Mouse (Mus musculus): Measurements from ENCODE around the gene Crygs. TPM values are rescaled to one million over a fixed set of nuclear protein-coding genes. Genes with fewer than 3 reads are reported as not detected.

The Crygs gene
- polyA plus RNA-seq, 1 experiment from 2014 or later: 0.26 TPM

- Histone ChIP-seq H3K4me3 (ENCODE audit: low read length) (peak overlapping the region; percentile 59), H3K9me3 (ENCODE audit: control insufficient read depth, low read length) (no peaks in the 10 kb centered on the region), H3K9ac (ENCODE audit: low read depth, low read length) (peak overlapping the region; percentile 79), H3K27ac (ENCODE audit: low read depth, low read length) (no peak overlapping the region), H3K4me1 (ENCODE audit: control insufficient read depth, insufficient read depth, low read length) (0 out of 2 replicates have a peak, but pooled peaks cover 5% of the 10 kb centered on the region), H3K4me2 (replicated peaks; ENCODE audit: low read depth, low read length) (peak overlapping the region; percentile 94), H3K27me3 (ENCODE audit: control insufficient read depth, insufficient read depth, low read length) (no peaks in the 10 kb centered on the region), H3K36me3 (ENCODE audit: control insufficient read depth, insufficient read depth, low read length) (peaks cover 8% of the 10 kb centered on the region; the same call in 1 of the 2 replicates)
- peak; percentile 95 for ATAC-seq (ENCODE audit: low FRiP score, low TSS enrichment)
- 2% methylated on average over 26 of the region's 26 CpGs for WGBS
These were observed 32.9 kb upstream of the Crygs start for GRCm38 (mm10) chr16:22844061-22844801.

DNA sequence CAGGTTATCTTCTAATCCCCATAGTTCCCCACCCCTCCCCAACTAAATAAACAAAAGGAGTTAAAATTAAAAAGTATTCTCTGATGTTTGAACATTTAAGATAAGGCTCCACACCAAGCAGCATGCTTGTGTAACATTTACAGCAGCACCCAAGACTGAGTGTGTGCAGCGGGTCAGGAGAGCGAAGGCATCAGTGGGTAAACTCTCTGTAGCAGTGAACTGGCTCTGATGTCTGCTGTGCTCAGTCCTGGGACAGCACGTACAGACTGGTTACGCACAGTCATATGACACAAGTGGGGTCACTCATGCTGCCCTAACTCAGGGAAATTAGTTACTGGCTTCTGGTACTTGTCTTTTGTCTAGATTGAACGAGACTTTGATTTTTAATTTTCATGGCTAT lies 31.5 kb upstream of the Crygs start:
- H3K36me3 ChIP-seq (ENCODE audit: control insufficient read depth, insufficient read depth, low read length): peaks cover 18% of the 10 kb centered on the region; the same call in 1 of the 2 replicates
- H3K4me3 ChIP-seq (ENCODE audit: low read length): no peak overlapping the region
- no peaks in the 10 kb centered on the region for H3K9me3 ChIP-seq (ENCODE audit: control insufficient read depth, low read length)
- H3K9ac ChIP-seq (ENCODE audit: low read depth, low read length): no peak overlapping the region
- 96% methylated on average over 5 of the region's 5 CpGs for WGBS
- H3K27ac ChIP-seq (ENCODE audit: low read depth, low read length): no peak overlapping the region
- no peak for ATAC-seq (ENCODE audit: low FRiP score, low TSS enrichment)
- H3K4me1 ChIP-seq (ENCODE audit: control insufficient read depth, insufficient read depth, low read length): 0 out of 2 replicates have a peak, but pooled peaks cover 5% of the 10 kb centered on the region
- no peaks in the 10 kb centered on the region for H3K27me3 ChIP-seq (ENCODE audit: control insufficient read depth, insufficient read depth, low read length)
- H3K4me2 ChIP-seq (replicated peaks; ENCODE audit: low read depth, low read length): no peak overlapping the region

DNA sequence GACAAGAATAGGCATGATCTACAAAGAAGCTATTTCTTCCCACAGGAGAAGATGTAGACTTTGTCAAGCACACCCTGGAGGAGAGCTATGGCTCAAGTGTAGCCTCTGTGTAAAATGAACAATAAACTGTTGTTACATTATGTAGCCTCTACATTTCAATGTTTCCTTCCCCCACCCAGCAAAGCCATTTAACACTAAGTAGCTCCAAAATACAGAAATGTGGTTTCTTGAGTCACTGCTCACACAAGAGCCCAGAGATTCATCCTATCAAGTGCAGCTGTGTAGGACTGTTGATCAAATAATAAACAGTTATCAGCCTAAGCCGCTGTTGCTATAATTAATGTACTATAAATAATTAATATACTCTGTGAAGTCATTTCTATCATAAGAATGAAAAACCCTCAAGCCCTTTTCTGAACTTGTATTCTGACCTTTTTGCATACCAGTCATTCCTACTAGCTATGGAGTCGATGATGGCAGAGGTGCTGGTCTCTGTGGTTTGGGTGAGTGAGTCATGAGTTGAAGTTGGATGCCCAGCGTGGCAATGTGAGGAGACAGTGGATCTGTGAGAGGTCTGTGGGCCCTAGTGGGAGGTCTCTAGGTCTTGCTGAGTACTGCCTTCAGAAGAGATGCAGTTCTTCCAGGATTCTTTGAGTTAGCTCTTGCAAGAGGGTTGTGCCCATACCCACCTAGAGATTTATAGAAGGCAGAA lies 27.9 kb upstream of the Crygs start:
- ATAC-seq (ENCODE audit: low FRiP score, low TSS enrichment): no peak
- H3K9ac ChIP-seq (ENCODE audit: low read depth, low read length): no peak overlapping the region
- WGBS: 87% methylated on average over 3 of the region's 3 CpGs

DNA sequence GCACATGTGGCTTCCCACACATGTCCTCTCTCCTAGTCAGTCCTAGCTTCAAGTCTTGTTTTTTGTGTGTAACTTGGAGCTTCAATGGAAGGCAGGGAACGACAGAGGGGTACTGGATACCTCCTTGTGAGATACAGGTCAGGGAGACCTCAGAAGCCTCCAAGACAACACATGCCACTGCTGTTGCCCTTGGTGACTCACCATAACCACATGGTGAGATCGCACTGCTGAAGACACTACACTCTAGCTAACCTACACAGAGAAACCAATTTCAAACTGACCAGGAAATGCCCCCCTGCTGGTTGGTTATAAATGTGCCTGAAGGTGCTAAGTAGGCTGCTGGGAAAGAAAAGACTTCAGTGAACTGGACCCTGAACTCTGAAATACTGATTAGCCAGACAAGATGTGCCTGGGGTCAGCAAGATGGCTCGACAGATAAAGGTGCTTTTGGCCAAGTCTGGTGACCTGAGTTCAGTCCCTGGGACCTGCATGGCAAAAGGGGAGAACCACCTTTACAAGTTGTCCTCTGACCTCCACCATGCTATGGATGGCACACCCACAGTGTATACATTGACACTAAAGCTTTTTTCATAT lies 21.7 kb upstream of the Crygs start:
- H3K4me2 ChIP-seq (replicated peaks; ENCODE audit: low read depth, low read length): no peak overlapping the region
- no peak overlapping the region for H3K27ac ChIP-seq (ENCODE audit: low read depth, low read length)
- no peak overlapping the region for H3K4me3 ChIP-seq (ENCODE audit: low read length)
- H3K9ac ChIP-seq (ENCODE audit: low read depth, low read length): no peak overlapping the region
- H3K27me3 ChIP-seq (ENCODE audit: control insufficient read depth, insufficient read depth, low read length): no peaks in the 10 kb centered on the region
- WGBS: 87% methylated on average over 3 of the region's 3 CpGs
- no peaks in the 10 kb centered on the region for H3K9me3 ChIP-seq (ENCODE audit: control insufficient read depth, low read length)
- no peaks in the 10 kb centered on the region for H3K4me1 ChIP-seq (ENCODE audit: control insufficient read depth, insufficient read depth, low read length)
- ATAC-seq (ENCODE audit: low FRiP score, low TSS enrichment): no peak
- peaks cover 14% of the 10 kb centered on the region; the same call in 1 of the 2 replicates for H3K36me3 ChIP-seq (ENCODE audit: control insufficient read depth, insufficient read depth, low read length)

More for the DNA sequence above, 27.9 kb upstream of the Crygs start:
- Histone ChIP-seq H3K9me3 (ENCODE audit: control insufficient read depth, low read length) (no peaks in the 10 kb centered on the region), H3K27me3 (ENCODE audit: control insufficient read depth, insufficient read depth, low read length) (no peaks in the 10 kb centered on the region), H3K4me1 (ENCODE audit: control insufficient read depth, insufficient read depth, low read length) (no peaks in the 10 kb centered on the region), H3K4me2 (replicated peaks; ENCODE audit: low read depth, low read length) (no peak overlapping the region), H3K27ac (ENCODE audit: low read depth, low read length) (no peak overlapping the region), H3K36me3 (ENCODE audit: control insufficient read depth, insufficient read depth, low read length) (peaks cover 23% of the 10 kb centered on the region; the same call in 1 of the 2 replicates), H3K4me3 (ENCODE audit: low read length) (no peak overlapping the region)

- no peak overlapping the region for H3K9ac ChIP-seq (ENCODE audit: low read depth, low read length)
- WGBS: 59% methylated on average over 8 of the region's 8 CpGs
- H3K4me1 ChIP-seq (ENCODE audit: control insufficient read depth, insufficient read depth, low read length): no peaks in the 10 kb centered on the region
- H3K36me3 ChIP-seq (ENCODE audit: control insufficient read depth, insufficient read depth, low read length): peaks cover 15% of the 10 kb centered on the region
- H3K27me3 ChIP-seq (ENCODE audit: control insufficient read depth, insufficient read depth, low read length): no peaks in the 10 kb centered on the region
- ATAC-seq (ENCODE audit: low FRiP score, low TSS enrichment): no peak
- H3K27ac ChIP-seq (ENCODE audit: low read depth, low read length): no peak overlapping the region
- H3K4me2 ChIP-seq (replicated peaks; ENCODE audit: low read depth, low read length): no peak overlapping the region
- H3K9me3 ChIP-seq (ENCODE audit: control insufficient read depth, low read length): no peaks in the 10 kb centered on the region
- H3K4me3 ChIP-seq (ENCODE audit: low read length): no peak overlapping the region
These were observed 9.4 kb upstream of the Crygs start for GRCm38 (mm10) chr16:22820731-22821130.

GRCm38 (mm10) chr16:22807468-22808070 lies 3.8 kb downstream of the Crygs start:
- no peak overlapping the region for H3K9ac ChIP-seq (ENCODE audit: low read depth, low read length)
- WGBS: 17% methylated on average over 17 of the region's 17 CpGs
- no peak overlapping the region; the same call in 1 of the 2 replicates for H3K4me2 ChIP-seq (replicated peaks; ENCODE audit: low read depth, low read length)
- H3K4me3 ChIP-seq (ENCODE audit: low read length): no peak overlapping the region
- no peaks in the 10 kb centered on the region for H3K9me3 ChIP-seq (ENCODE audit: control insufficient read depth, low read length)
- H3K27ac ChIP-seq (ENCODE audit: low read depth, low read length): no peak overlapping the region
- H3K36me3 ChIP-seq (ENCODE audit: control insufficient read depth, insufficient read depth, low read length): no peaks in the 10 kb centered on the region
- no peaks in the 10 kb centered on the region for H3K27me3 ChIP-seq (ENCODE audit: control insufficient read depth, insufficient read depth, low read length)
- no peaks in the 10 kb centered on the region for H3K4me1 ChIP-seq (ENCODE audit: control insufficient read depth, insufficient read depth, low read length)
- ATAC-seq (ENCODE audit: low FRiP score, low TSS enrichment): no peak

- no peaks in the 10 kb centered on the region for H3K36me3 ChIP-seq (ENCODE audit: control insufficient read depth, insufficient read depth, low read length)
- H3K9ac ChIP-seq (ENCODE audit: low read depth, low read length): no peak overlapping the region
- H3K4me2 ChIP-seq (replicated peaks; ENCODE audit: low read depth, low read length): no peak overlapping the region
- H3K27me3 ChIP-seq (ENCODE audit: control insufficient read depth, insufficient read depth, low read length): no peaks in the 10 kb centered on the region
- no peak overlapping the region for H3K4me3 ChIP-seq (ENCODE audit: low read length)
- H3K9me3 ChIP-seq (ENCODE audit: control insufficient read depth, low read length): no peaks in the 10 kb centered on the region
- ATAC-seq (ENCODE audit: low FRiP score, low TSS enrichment): no peak
- 86% methylated on average over 7 of the region's 7 CpGs for WGBS
- no peak overlapping the region for H3K27ac ChIP-seq (ENCODE audit: low read depth, low read length)
- H3K4me1 ChIP-seq (ENCODE audit: control insufficient read depth, insufficient read depth, low read length): 0 out of 2 replicates have a peak, but pooled peaks cover 2% of the 10 kb centered on the region
These were observed 8.6 kb downstream of the Crygs start for GRCm38 (mm10) chr16:22802786-22803185.

- H3K36me3 ChIP-seq (ENCODE audit: control insufficient read depth, insufficient read depth, low read length): no peaks in the 10 kb centered on the region
- H3K4me1 ChIP-seq (ENCODE audit: control insufficient read depth, insufficient read depth, low read length): 0 out of 2 replicates have a peak, but pooled peaks cover 2% of the 10 kb centered on the region
- H3K4me2 ChIP-seq (replicated peaks; ENCODE audit: low read depth, low read length): no peak overlapping the region
- no peak overlapping the region for H3K4me3 ChIP-seq (ENCODE audit: low read length)
- no peak for ATAC-seq (ENCODE audit: low FRiP score, low TSS enrichment)
- no peaks in the 10 kb centered on the region for H3K27me3 ChIP-seq (ENCODE audit: control insufficient read depth, insufficient read depth, low read length)
- no peak overlapping the region for H3K9ac ChIP-seq (ENCODE audit: low read depth, low read length)
- 46% methylated on average over 5 of the region's 5 CpGs for WGBS
- H3K27ac ChIP-seq (ENCODE audit: low read depth, low read length): no peak overlapping the region
- H3K9me3 ChIP-seq (ENCODE audit: control insufficient read depth, low read length): no peaks in the 10 kb centered on the region
These were observed 10.6 kb downstream of the Crygs start for GRCm38 (mm10) chr16:22800849-22801109.

Measured in kidney, embryonic 14.5 days (tissue).